Mouse (Mus musculus) urinary bladder, postnatal 25 days (tissue): ENCODE results near the gene Iqce.

Source experiments
- DNase-seq: peaks from one replicate; pipeline ENCODE4 v3.0.0; 2022; ENCODE audit warnings: low spot score

Gene Iqce

DNA sequence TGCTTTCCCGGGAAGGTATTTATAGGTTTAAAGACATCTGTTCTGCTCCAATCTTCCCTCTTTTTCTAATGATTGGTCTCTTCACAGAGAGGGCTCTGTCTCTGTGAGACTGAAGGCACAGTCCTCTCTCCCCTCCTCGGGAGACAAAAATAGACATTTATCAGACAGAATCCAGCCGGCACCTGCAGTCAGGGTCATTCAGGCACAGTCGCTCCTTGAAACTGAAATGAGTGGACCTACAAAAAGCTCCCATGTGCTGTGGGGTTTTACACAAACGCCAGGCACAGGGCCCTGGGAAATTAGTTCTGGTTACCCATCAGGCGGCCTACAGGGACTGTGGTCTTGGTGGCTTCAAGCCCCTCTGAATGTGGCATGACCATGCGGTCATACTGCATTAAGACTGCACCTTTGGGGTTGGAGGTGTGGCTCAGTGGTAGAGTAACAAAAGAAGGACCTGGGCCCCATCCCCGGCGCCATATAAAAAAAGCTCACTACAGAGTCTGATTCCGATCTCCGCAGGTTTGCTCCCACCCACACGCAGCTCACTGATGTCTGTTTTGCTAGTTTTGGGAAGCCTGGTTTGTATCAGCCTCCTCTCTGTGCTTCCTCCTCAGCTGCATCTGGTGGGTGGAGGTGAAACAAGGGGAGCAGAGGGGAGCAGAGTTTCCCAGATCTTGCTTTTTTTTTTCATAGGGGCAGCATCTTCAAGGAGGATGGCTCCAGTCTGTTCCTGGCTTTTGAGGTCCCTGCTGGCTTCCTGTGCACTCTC, 40.1 kb downstream of the Iqce start:
- DNase-seq: no peak

DNA sequence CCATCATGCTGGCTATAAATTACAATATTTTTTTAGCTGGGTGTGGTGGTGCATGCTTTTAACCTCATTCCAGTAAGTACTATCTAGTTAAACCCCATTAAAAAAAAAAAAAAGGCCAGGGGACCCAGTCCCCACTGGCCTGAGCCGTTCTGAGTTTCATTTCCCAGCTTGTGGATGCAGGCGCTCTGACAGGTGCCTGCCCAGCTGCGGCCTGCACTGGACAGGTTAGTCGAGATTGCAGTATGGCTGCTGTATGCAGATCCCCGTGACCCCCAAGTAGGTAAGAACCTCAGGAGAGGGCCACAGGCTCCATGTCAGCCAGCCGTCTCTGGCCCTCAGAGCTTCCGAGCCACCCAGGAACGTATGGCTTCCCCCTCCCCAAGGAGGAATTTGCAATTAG, 40.8 kb downstream of the Iqce start:
- DNase-seq: peak; percentile 23

DNA sequence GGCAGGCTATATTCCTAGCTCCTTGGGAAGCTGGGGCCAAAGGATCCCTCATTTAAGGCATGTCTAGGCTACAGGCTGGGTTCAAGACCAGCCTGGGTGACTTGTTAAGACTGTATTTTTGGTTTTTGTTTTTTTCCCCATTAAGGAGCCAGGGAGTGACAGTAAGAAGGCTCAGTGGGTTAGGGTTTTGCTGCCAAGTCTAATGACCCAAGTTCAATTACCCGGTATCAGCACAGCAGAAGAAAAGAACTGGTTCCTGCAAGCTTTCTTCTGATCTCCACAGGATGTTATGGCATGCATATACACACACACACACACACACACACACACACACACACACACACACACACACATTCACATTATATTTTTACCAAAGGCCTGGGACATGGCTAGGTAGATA, 41.8 kb downstream of the Iqce start:
- DNase-seq: no peak

DNA sequence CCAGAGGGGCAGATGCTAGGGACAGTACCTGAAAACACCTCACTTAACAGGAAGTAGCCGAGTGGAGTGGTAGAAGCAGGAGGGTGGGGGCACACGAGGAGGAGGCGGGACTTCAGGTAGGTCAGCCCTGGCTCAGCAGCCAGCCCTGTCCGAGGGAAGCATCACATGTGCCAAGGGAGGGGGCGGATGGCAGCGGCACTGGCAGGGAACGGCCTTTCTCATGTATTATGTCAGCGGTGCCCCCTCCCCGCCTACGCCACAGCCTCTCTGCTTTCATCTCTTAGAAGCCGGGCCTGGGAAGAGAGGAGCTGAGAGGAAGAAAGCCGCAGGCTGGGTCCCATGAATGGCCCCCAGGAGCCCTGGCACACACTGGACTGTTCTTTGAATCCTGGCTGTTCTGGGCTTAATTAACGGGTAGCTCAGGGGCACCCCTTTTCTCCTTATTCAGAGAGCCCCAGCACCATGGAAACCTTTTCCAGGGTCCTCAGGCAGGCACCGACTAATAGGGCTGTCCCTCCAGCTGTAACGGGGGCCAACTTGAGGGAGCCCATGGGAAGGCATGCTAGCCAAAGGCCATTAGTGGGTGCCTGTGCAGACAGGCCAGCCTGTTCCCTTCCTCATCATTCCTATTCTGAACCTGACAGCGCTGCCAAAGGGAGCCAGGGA, 42.4 kb downstream of the Iqce start:
- no peak for DNase-seq

DNA sequence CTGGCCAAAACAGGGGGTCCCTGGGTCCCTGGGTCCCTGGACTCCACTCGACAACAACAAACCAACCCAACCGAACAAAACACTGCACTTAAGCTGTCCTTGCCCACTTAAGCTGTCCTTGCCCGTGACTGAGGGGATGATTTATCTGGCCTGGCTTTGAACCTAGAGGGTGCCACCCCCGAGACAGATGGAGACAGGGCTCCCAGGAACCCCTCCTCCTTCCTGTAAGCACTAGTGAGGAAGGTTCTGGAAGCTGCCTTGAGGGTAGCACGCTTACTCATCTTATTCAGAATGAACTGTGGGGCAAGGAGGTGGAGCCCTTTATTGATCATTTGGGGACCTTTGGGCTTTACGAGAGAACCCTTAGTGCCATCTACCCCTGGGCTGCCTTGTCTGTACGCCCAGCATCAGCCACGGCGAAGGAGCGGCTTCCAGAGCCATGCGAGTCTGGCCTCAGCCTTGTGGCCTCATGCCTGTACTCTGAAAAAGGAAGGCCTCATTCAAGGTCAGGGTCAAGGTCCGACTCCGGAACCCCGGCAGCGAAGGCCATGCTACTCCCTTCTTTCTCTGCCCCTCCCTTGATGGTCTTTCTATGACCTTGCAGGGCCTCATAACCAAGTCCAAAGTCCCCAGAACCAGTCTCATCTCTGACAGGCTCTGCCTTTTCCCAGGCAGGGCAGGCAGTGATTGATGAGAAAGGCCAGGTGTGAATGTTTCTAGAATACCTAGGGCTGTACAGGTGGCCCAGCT, 47.9 kb downstream of the Iqce start:
- DNase-seq: no peak

DNA sequence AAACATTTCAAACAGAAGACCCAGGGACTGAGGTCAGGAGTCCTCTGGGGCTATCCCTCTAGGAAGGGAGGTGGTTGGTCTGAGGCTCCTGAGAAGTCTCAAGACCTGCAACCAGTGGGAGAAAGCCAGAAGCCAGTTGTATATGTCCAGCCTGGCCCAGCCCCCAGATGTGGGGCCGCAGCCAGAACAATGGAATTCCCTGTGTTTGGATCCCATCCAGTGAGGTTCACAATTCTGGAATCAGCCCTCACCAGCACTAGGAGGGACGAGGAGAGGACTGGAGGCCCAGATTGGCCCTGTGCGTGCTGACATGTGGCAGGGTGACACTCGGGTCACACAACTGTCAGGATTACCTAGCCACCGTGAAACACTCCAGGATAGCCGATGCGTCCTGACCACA, 49.6 kb downstream of the Iqce start:
- DNase-seq: no peak

DNA sequence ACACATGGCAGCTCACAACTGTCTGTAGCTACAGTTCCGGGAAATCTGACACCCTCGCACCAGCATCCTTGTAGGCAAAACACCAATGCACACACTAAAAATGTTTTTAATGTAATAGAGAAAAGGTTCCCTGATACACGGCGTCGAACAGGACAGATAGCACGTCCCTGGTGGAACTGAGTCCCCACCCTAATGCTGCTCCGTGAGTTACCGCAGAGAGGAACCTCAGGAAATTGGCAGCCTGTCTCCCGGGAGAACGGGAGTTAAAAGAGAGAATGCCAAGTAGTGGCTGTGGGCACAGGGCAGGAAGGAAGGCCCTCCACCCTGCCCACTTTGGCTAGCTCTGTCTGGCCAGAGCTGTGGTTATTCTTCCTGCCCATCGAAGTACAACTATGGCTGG, 50.9 kb downstream of the Iqce start:
- DNase-seq: no peak

DNA sequence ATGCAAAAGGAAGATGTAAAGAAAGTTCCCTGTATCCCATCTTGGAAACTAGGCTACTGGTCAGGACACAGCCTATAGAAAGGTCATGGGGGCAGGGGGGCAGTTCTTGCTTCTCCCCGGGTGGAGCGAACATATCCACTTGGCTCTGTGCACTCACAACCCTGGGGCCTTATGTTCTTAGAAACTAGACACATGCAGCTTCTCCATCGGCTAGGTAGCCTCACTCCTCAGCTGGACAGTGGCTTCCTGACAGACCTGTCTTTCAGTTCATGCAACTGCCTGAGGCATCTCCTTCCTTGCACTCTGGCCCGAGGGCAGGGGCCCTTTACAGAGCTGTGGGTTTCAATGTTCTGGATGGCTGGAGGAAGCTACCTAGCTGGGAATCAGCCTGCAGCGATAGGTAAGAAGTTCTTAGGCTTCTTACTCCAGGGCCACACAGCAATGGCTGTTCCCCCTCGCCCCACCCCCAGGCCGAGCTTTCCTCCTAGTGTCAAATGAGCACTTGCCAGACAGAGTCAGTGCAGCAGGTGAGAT, 52.2 kb downstream of the Iqce start:
- no peak for DNase-seq

DNA sequence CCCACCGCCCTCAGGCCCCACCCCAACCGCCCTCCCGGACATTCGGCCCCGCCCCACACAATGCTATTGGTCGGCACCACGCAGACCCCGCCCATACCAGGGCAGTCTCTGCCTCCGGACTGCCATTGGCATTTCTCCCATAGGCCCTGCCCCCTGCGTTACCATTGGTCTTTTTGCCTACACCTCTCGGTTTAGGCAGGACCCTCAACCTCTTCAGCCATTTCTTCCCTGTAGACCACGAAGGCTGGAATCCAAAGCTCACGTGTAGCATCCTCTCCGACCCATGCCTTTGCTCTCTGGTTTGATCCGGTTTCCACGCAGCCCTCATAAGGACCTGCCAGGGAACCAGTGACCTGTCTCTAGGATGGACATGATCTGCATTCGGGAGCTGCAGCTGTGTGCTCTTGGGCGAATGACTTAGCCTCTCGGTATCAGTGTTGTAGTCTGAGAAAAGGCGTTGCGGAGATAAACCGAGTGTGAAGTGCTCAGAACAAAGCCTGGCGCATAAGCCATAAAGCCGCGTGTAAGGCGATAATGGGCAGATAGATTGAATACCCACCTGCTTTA, 53.0 kb downstream of the Iqce start:
- DNase-seq: peak; percentile 93

DNA sequence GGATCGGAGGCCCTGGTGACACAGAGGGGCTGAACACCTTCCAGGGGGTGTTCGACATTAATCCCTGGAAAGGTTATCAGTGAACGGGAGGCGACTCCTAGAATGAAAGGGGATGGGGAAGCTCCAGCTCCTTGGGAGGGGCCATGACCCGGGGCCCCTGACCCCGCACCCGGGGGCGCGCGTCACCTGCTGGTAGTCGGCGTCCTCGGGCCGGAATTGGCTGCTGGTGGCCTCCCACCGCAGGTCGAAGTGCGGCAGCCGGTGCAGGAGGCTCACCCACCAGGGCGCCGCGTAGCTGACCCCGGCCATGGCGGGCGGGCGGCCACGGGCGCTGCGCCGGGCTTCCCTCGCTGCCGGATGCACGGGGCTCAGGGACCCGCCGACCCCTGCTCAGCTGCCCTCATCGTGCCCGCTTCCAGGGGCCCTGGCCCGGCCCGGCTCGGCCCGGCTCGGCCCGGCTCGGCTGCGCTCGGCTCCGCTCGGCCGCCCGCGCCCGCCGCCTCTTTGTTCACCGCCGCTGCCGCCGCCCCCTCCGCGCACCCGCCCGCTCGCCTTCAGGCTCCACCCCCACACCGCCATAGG, 53.6 kb downstream of the Iqce start, which contains the start of gene Ttyh3:
Ttyh3 (minus strand) TSS at position 513 of the 582 bp plus-strand sequence.
- DNase-seq: no peak

DNA sequence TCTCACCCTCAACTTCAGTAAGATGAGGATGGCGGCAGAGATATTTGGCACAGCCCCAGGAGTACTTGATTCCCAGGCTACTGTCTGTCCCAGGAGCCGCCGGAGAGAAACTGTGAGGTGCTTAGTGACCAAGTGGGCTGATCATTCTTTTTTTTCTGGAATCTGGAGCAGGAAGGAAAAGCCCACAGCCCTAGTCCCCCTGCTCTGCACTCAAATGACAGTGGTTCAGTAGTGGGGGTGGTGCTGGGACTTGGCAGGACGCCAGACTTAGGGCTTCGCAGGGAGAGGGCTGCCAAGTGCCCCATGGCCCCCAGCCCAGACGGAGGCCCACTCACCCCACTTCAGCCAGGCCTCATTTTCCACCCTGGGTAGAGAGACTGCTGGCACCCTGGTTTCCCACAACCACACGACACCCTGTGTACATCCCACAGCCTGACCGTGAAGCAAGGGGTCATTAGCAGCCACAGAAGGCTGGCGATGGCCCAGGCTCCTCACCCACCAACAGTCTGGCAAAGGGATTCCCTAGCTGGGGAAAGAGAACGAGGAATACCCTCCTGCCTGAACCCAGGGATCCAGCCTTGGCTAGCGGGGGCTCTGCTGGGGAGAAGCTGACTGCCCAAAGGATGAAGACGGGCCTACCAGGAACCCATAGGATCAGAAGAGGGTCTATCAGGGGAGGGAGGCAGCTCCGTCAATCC, 54.2 kb downstream of the Iqce start:
- DNase-seq: peak; percentile 36

DNA sequence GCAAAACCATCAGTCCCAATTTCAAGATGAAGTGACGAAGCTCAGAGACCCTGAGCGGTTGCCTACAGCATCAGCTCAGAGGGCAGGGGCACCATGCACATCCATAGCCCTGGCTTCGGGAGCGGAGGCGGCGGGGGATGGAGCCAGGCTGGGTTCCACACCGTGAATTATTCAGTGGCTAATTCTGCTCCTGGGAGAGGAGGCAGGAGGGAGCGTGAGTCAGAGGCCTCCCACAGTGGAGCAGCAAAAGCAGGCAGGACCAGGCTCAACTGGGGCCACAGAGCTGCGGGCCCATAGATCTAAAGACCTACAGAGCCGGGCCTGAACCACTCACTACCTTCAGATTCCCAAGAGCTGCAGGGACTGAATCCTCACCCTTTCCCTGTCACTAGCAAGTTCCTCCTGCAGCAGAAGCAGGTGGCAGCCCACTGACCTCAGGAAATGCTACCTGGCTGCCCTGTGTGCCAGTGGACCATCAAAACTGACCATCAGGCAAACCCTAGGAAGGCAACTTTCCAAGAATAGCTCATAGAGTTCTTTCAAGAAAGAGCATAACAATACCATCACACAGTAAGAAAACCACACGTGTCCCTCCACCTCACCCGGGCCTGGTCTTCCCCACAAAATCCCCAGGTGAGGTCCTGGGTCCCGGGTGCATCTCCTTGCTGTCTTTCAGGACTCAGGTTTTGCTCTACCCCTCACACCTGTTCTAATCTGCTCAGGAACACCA, 55.0 kb downstream of the Iqce start:
- no peak for DNase-seq

DNA sequence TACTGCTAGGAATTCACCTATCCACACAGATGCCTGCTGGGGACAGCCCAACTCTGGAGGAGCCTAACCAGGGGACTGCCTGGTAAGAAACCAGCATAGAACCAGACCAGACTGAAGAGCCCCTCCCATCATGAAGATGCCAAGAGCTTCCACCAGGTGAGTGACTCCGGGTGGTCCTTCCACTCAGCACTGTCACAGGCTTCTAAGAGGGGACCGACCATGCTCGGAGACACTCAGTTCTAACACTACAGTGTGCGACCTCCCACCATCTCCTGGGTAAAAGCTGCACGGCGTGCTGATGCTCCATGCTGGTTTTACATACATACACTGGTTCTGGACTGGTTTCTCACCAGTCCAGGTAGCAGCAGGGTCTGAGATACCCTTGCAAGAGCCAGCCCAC, 56.0 kb downstream of the Iqce start:
- no peak for DNase-seq

DNA sequence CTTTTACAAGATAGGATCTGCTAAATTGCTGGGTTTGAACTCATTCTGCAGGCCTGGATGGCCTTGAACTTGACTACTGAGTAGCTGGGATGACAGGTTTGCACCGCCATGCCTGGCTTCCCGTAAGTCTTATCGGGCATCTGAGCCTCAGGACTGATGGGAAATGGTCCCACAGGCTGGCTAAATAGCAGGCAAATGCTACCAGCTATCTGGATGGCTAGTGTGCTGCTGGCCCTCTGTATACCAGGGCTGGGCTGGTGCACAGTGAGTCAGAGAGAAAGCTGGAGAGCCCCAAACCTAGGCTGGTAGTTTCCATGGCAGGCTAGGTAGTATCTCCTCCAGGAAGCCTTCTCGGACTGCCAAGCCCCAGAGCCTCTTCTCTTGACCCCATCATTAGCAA, 56.7 kb downstream of the Iqce start:
- no peak for DNase-seq

DNA sequence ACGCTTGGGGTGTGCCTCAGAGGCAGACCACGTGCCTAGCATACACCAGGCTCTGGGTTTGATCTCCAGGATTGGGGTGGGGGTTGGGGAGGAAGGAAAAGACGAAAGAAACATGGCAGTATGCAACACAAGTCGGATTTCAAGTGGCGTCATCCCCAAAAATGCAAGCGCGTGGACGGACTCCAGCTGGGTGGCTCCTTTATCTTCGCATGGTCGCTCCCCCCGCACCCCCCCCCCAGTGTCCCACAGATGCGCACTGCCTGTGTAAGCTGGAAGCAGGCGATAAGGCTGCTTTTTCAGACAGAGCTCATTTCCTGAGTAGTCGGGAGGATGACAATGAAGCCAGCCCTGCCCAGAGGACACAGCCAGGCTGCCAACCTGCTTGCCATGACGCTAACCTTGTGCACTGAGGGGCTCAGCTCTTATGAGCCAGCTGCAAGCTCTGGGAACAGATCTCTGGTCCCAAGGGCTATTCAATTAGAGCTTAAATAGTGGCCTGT, 57.4 kb downstream of the Iqce start:
- DNase-seq: no peak

DNA sequence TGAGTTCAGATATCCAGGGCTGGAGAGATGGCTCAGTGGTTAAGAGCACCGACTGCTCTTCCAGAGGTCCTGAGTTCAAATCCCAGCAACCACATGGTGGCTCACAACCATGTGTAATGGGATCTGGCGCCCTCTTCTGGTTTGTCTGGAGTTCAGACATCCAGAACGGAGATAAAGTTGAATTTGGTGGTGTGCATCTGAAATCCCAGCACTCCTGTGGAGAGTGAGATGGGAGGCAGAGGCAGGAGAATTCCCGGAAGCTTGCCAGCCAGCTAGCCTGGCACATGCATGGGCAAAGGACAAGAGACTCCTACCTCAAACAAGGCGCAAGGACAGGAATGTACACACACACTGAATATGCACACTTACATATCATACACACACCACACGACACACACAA, 57.9 kb downstream of the Iqce start:
- DNase-seq: no peak

DNA sequence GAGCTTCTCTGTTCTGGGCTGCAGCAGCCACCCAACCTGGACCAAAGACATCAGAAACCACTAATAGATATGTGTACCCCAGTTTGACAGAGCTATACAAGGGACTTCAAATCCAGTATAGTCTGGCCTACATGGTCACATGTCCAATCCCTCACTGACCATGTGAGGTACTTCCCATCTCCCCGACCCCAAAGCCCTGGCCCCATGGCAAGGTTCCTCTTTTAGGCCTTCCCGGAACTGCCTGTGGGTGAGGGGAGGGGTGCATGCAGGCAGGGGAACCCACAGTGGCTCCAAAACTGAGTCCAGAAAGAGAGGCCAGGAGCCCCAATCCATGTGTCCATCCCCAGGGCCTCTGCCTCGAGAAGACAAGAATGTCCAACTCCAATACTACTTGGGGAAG, 60.1 kb downstream of the Iqce start:
- no peak for DNase-seq

DNA sequence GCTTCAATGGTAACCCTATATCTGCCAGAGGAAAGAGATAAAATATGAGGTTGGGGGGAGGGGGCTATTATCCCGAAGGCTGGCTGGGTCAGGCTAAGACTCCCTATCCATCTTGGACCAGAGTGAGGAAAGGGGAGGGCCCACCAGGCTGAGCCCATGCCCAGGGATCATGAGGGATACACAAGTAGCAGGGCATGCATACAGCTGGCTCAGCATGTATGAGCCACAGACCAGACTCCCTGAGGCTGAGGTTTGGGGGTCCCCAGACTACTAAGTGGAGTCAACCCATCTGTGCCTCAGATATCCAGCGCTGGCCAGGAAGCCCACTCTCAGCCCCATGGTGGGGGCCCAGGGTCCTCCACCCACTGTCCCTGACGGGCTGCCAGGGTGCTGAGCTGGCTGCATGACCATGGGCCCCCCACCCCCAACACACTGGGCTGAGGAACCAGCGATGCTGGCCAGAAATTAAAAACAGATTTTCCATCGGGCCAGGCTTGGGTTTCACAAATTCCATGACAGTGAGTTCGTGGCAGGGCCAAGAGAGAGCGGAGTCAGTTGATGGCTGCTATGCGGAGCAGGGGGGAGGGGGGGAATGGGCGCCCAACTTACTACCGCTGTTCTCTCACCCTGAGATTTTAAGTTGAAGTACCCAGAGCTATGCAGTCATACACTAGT, 60.8 kb downstream of the Iqce start:
- DNase-seq: no peak

DNA sequence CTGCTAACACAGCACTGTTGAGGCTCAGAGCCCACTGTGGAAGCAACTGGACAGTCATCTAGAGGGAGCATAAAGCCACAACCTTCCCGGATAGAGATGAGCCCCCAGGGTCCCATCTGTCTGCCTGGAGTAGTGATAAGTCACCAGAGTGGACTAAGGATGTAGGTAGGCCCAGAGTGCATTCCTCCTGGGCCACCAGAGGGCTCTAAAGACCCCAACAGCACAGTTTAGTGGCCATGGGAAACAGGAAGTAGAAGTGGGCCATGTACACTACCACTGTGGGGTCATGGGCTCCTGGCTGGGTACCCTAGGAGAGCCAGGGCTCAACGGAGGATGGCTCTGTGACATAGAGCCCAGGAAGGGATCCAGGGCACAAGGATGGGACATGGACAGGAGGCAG, 61.4 kb downstream of the Iqce start:
- DNase-seq: no peak

DNA sequence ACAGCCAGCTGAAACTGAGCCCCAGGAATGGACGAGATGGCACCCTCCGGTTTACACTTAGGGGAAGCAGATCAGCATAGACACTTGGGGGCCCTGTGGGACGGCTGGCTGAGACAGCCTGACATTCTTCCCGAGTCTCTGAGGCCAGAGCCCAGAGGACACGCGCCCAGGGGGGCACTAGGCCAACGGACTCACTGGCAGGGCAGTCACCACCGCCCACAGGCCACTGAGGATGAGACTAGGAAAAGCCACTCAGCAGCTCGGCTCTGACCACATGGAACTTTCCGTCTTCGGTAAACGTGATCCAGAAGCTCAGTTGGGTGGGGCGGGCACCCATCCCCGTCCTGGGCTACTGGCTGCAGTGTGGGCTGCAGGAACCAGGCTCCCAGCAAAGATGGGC, 62.3 kb downstream of the Iqce start:
- DNase-seq: no peak
